Mouse (Mus musculus) intestine, embryonic 16.5 days (tissue): ENCODE results near the gene Mfsd4b5. TPM values are rescaled to one million over a fixed set of nuclear protein-coding genes. Genes with fewer than 3 reads are reported as not detected.
A peak's percentile ranks its signal among the peaks of the same experiment; 100 is the strongest.

ENCODE experiments used
- ATAC-seq: fragments of 200-750 bp; cut with Nextera tagmentation; 2 replicates; pipeline ENCODE4 v1.8.0; 2017; ENCODE audit warnings: moderate TSS enrichment, moderate library complexity
- H3K27ac ChIP-seq: fragments of 300-500 bp; sonication (generic); 2 replicates; pipeline ENCODE4 v1.5.1; 2014; ENCODE audit warnings: mild to moderate bottlenecking, low read length
- H3K27me3 ChIP-seq: fragments of 300-500 bp; sonication (generic); replicated peaks from 2 replicates; pipeline ENCODE4 v1.6.1; 2014; ENCODE audit warnings: low read length, control low read depth, mixed read lengths; ENCODE audit not compliant: control insufficient read depth, insufficient read depth
- H3K36me3 ChIP-seq: fragments of 300-500 bp; sonication (generic); 2 replicates; pipeline ENCODE4 v1.6.1; 2014; ENCODE audit warnings: low read length, control low read depth; ENCODE audit not compliant: control insufficient read depth, insufficient read depth
- H3K4me1 ChIP-seq: fragments of 300-500 bp; sonication (generic); 2 replicates; pipeline ENCODE4 v1.6.1; 2014; ENCODE audit warnings: low read length, control low read depth, mixed read lengths; ENCODE audit not compliant: control insufficient read depth, insufficient read depth
- H3K4me2 ChIP-seq: fragments of 300-500 bp; sonication (generic); 2 replicates; pipeline ENCODE4 v1.6.1; 2014; ENCODE audit warnings: low read depth, low read length, control low read depth
- H3K4me3 ChIP-seq: fragments of 300-500 bp; sonication (generic); 2 replicates; pipeline ENCODE4 v1.5.1; 2014; ENCODE audit warnings: mild to moderate bottlenecking, low read length
- H3K9ac ChIP-seq: fragments of 300-500 bp; sonication (generic); 2 replicates; pipeline ENCODE4 v1.6.1; 2014; ENCODE audit warnings: low read depth, low read length
- H3K9me3 ChIP-seq: fragments of 300-500 bp; sonication (generic); 2 replicates; pipeline ENCODE4 v1.6.1; 2016; ENCODE audit warnings: low read length, control low read depth; ENCODE audit not compliant: control insufficient read depth
- WGBS: fragments of 180-500 bp; shearing (Covaris S2); extraction: QIAGEN DNeasy Blood & Tissue Kit; methylation state at CpG from one replicate; pipeline ENCODE4 v1.1.7; 2014; 5-methylcytosine and 5-hydroxymethylcytosine counted together
- polyA plus RNA-seq: library from polyadenylated mRNA; unstranded; fragments of >200 nt; fragmentation: Nextera tagmentation; extraction: Ambion mirVana; gene quantifications from 2 replicates; pipeline ENCODE4 v1.2.1, GENCODE M21; 2015

Gene Mfsd4b5
- 0.29 and 0.43 TPM in 2 replicates for polyA plus RNA-seq

DNA sequence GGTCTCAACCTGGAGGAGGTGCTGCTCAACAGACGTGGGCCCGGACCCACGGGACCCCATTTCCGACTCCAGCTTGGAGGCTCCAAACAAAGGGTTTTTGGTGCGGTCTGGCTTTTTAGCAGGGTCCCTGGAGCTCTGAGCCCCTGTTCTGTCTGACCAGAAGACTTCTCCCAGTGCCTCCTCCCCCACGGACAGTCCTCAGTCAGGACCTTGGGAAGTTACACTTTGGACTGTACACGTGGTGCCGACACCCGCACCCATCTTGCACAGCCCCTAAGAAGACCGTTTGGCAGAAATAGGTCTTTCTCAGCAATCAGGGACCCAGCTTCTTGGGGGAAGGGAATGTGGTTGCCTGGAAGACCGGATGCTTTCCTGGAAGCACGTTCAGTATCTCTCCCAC, at the start of gene Mfsd4b5:
Gene Mfsd4b5 (minus strand): TSS at position 181 of the 400 bp plus-strand sequence.
- H3K4me3 ChIP-seq = no peak within 1 kb of the TSS
- H3K9ac ChIP-seq = no peak within 1 kb of the TSS
- no peak for ATAC-seq
- H3K27me3 ChIP-seq = no peaks in the 10 kb centered on the region
- no peaks in the 10 kb centered on the region for H3K4me1 ChIP-seq
- H3K36me3 ChIP-seq = no peaks in the 10 kb centered on the region
- no peak within 1 kb of the TSS for H3K27ac ChIP-seq
- 86% methylated on average over 12 of the region's 12 CpGs for WGBS
- no peak within 1 kb of the TSS for H3K4me2 ChIP-seq
- no peaks in the 10 kb centered on the region for H3K9me3 ChIP-seq

GRCm38 (mm10) chr10:40034956-40035355, 48.5 kb upstream of the Mfsd4b5 start:
- Histone ChIP-seq H3K4me1 (no peaks in the 10 kb centered on the region), H3K9ac (no peak overlapping the region), H3K27ac (no peak overlapping the region), H3K27me3 (no peaks in the 10 kb centered on the region), H3K4me2 (no peak overlapping the region), H3K9me3 (no peaks in the 10 kb centered on the region), H3K4me3 (no peak overlapping the region), H3K36me3 (no peaks in the 10 kb centered on the region)
- 93% methylated on average over 6 of the region's 6 CpGs for WGBS
- no peak for ATAC-seq

- no peaks in the 10 kb centered on the region for H3K9me3 ChIP-seq
- H3K9ac ChIP-seq = no peak overlapping the region
- WGBS = 80% methylated on average over 2 of the region's 2 CpGs
- no peaks in the 10 kb centered on the region for H3K4me1 ChIP-seq
- no peak overlapping the region for H3K4me3 ChIP-seq
- H3K27ac ChIP-seq = no peak overlapping the region
- no peaks in the 10 kb centered on the region for H3K27me3 ChIP-seq
- ATAC-seq = no peak
- H3K36me3 ChIP-seq = no peaks in the 10 kb centered on the region
- no peak overlapping the region for H3K4me2 ChIP-seq
These were observed 46.5 kb upstream of the Mfsd4b5 start for GRCm38 (mm10) chr10:40032897-40033296.

DNA sequence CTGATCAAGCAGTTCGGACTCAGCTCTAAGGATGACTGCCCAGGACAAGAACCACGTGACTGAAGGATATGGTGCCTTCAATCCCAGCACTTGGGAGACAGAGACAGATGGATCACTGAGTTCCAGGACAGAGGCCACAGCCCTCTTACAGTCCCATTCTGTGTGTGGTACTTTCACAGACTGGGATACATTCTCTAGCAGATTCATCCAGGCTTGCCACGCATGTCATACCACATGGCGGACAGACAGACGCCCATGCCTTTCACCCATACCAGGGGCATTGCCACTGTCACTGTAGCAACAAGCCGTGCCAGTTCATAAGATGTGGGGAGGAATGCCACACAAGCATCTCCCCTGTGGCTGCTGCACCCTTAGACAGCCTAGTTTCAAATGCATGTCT, 44.3 kb upstream of the Mfsd4b5 start:
- H3K36me3 ChIP-seq = no peaks in the 10 kb centered on the region
- H3K9ac ChIP-seq = no peak overlapping the region
- H3K27ac ChIP-seq = no peak overlapping the region
- 89% methylated on average over 6 of the region's 6 CpGs for WGBS
- no peaks in the 10 kb centered on the region for H3K9me3 ChIP-seq
- H3K27me3 ChIP-seq = no peaks in the 10 kb centered on the region
- no peak overlapping the region for H3K4me3 ChIP-seq
- ATAC-seq = no peak
- H3K4me2 ChIP-seq = no peak overlapping the region
- H3K4me1 ChIP-seq = no peaks in the 10 kb centered on the region

GRCm38 (mm10) chr10:40029610-40030009, 43.2 kb upstream of the Mfsd4b5 start:
- 76% methylated on average over 2 of the region's 2 CpGs for WGBS
- Histone ChIP-seq H3K9ac (no peak overlapping the region), H3K27ac (no peak overlapping the region), H3K27me3 (no peaks in the 10 kb centered on the region), H3K4me3 (no peak overlapping the region), H3K4me2 (no peak overlapping the region), H3K9me3 (no peaks in the 10 kb centered on the region), H3K36me3 (no peaks in the 10 kb centered on the region), H3K4me1 (peaks cover 4% of the 10 kb centered on the region)
- ATAC-seq = no peak

- Histone ChIP-seq H3K36me3 (no peaks in the 10 kb centered on the region), H3K4me1 (peaks cover 4% of the 10 kb centered on the region), H3K4me3 (no peak overlapping the region), H3K4me2 (no peak overlapping the region), H3K9ac (no peak overlapping the region), H3K27me3 (no peaks in the 10 kb centered on the region), H3K9me3 (no peaks in the 10 kb centered on the region), H3K27ac (no peak overlapping the region)
- no peak for ATAC-seq
- WGBS = 81% methylated on average over 8 of the region's 8 CpGs
These were observed 41.6 kb upstream of the Mfsd4b5 start for GRCm38 (mm10) chr10:40028091-40028490.

DNA sequence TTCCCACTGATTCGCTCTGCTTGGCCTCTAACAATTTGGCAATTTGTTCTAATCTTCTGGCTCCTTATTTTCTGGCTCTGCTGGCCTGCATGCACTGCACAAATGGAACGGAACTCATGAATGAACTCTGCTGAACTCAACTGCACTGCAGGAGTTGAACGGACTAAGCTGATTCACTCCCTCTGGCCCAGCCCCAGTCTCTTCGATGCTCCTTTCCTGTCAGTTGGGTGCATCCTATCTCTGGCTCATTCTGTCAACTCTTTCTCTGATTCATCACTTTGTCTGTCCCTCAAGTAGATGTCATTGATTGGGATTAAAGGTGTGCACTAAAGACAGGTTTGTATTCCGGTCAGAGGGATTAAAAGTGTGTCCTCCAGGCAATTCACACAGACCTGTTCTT, 40.1 kb upstream of the Mfsd4b5 start:
- 92% methylated on average over 5 of the region's 5 CpGs for WGBS
- Histone ChIP-seq H3K27ac (no peak overlapping the region), H3K9ac (no peak overlapping the region), H3K4me1 (peaks cover 4% of the 10 kb centered on the region), H3K27me3 (no peaks in the 10 kb centered on the region), H3K4me3 (no peak overlapping the region), H3K4me2 (no peak overlapping the region), H3K9me3 (no peaks in the 10 kb centered on the region), H3K36me3 (no peaks in the 10 kb centered on the region)
- no peak for ATAC-seq

- Histone ChIP-seq H3K9ac (peak overlapping the region; percentile 55; the same call in 1 of the 2 replicates), H3K36me3 (no peaks in the 10 kb centered on the region), H3K27me3 (no peaks in the 10 kb centered on the region), H3K4me1 (peaks cover 4% of the 10 kb centered on the region), H3K4me2 (peak overlapping the region; percentile 97), H3K4me3 (peak overlapping the region; percentile 74), H3K27ac (no peak overlapping the region), H3K9me3 (no peaks in the 10 kb centered on the region)
- no peak; the same call in 1 of the 2 replicates for ATAC-seq
- WGBS = 56% methylated on average over 8 of the region's 8 CpGs
These were observed 39.1 kb upstream of the Mfsd4b5 start for GRCm38 (mm10) chr10:40025560-40025959.

- H3K36me3 ChIP-seq = no peaks in the 10 kb centered on the region
- peak within 1 kb of the TSS; percentile 74 for H3K4me3 ChIP-seq
- H3K27ac ChIP-seq = peak within 1 kb of the TSS; percentile 65
- H3K9ac ChIP-seq = peak within 1 kb of the TSS; percentile 80
- WGBS = 1% methylated on average over 46 of the region's 46 CpGs
- H3K4me2 ChIP-seq = peak within 1 kb of the TSS; percentile 97
- peaks cover 4% of the 10 kb centered on the region for H3K4me1 ChIP-seq
- no peaks in the 10 kb centered on the region for H3K27me3 ChIP-seq
- no peaks in the 10 kb centered on the region for H3K9me3 ChIP-seq
- peak; percentile 98 for ATAC-seq
These were observed 38.3 kb upstream of the Mfsd4b5 start, which contains the start of gene Mfsd4b1 for GRCm38 (mm10) chr10:40024554-40025428. TSS of gene Mfsd4b1 (minus strand) at chr10:40025268.
